Mouse (Mus musculus) kidney, embryonic 15.5 days (tissue): ENCODE measurements at regions not wholly inside any gene's neighbourhood (a gene's known extent, or its start where the extent isn't known, plus 50 kb on each side); places are given as distances from the start of the nearest gene placed in this dataset.

Experiments used
- ATAC-seq: fragments of 200-750 bp; cut with Nextera tagmentation; replicated peaks from 2 replicates; pipeline ENCODE4 v1.8.0; 2017; ENCODE audit warnings: moderate TSS enrichment; ENCODE audit not compliant: low FRiP score
- H3K27ac ChIP-seq: fragments of 300-500 bp; sonication (generic); 2 replicates; pipeline ENCODE4 v1.5.1; 2015; ENCODE audit warnings: mild to moderate bottlenecking, inconsistent platforms
- H3K27me3 ChIP-seq: fragments of 300-500 bp; sonication (generic); 2 replicates; pipeline ENCODE4 v1.6.1; 2015; ENCODE audit warnings: inconsistent platforms
- H3K36me3 ChIP-seq: fragments of 300-500 bp; sonication (generic); 2 replicates; pipeline ENCODE4 v1.6.1; 2015; ENCODE audit warnings: inconsistent platforms
- H3K4me1 ChIP-seq: fragments of 300-500 bp; sonication (generic); 2 replicates; pipeline ENCODE4 v1.6.1; 2015; ENCODE audit warnings: inconsistent platforms
- H3K4me2 ChIP-seq: fragments of 300-500 bp; sonication (generic); 2 replicates; pipeline ENCODE4 v1.6.1; 2015; ENCODE audit warnings: moderate library complexity, mild to moderate bottlenecking, inconsistent platforms
- H3K4me3 ChIP-seq: fragments of 300-500 bp; sonication (generic); replicated peaks from 2 replicates; pipeline ENCODE4 v1.5.1; 2015; ENCODE audit warnings: mild to moderate bottlenecking, inconsistent platforms
- H3K9ac ChIP-seq: fragments of 300-500 bp; sonication (generic); 2 replicates; pipeline ENCODE4 v1.6.1; 2015; ENCODE audit warnings: mild to moderate bottlenecking, inconsistent platforms
- H3K9me3 ChIP-seq: fragments of 300-500 bp; sonication (generic); replicated peaks from 2 replicates; pipeline ENCODE4 v1.6.1; 2016; ENCODE audit warnings: inconsistent platforms
- WGBS: fragments of 180-500 bp; shearing (Covaris S2); methylation state at CpG from one replicate; pipeline ENCODE4 v1.1.7; 2015; ENCODE audit warnings: mixed read lengths; 5-methylcytosine and 5-hydroxymethylcytosine counted together

DNA sequence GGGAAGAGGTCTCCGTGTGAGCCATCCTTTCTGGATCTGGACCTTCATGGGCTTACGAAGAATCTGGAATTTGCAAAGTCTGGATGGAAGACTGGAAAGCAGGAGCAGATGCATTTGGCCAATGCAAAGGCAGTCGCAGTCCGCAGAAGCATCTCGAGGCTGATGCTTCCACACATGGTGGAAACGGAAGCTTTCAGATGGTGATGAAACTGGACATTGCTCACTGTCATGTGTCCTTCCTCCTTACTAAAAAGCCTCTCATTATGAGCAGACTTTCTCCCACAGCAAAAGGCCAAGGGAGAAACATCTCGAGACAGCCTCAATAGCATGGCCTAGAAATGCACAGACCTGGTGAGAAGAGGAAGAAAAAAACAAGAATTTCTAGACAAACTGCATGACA, 94.5 kb downstream of the Mtx3 start:
- Histone ChIP-seq H3K4me1 (no peaks in the 10 kb centered on the region), H3K9me3 (no peaks in the 10 kb centered on the region), H3K27ac (no peak overlapping the region), H3K9ac (no peak overlapping the region), H3K4me2 (no peak overlapping the region), H3K36me3 (no peaks in the 10 kb centered on the region), H3K4me3 (no peak overlapping the region), H3K27me3 (no peaks in the 10 kb centered on the region)
- no peak for ATAC-seq
- WGBS, result 93% methylated on average over 7 of the region's 7 CpGs

DNA sequence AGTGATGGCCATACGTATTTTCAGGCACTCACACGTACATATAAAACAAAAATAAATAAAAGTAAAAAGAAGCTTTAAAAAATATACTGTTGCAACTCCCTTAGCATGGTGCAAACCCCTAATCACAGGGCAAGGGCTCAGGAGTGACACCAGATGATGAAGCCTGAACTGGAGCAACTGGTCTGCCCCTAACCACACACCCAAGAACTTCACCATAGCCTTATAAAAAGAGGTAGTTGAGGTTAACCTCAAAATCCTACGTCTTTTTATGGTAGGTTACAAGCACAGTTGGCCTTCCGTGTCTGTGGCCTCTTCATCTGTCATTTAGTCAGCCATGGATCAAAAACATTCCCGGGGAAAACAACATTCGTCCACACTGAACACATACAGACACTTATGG, 96.0 kb downstream of the Mtx3 start:
- ATAC-seq, result no peak
- no peaks in the 10 kb centered on the region for H3K4me1 ChIP-seq
- H3K9me3 ChIP-seq, result no peaks in the 10 kb centered on the region
- no peaks in the 10 kb centered on the region for H3K27me3 ChIP-seq
- no peak overlapping the region for H3K27ac ChIP-seq
- H3K36me3 ChIP-seq, result no peaks in the 10 kb centered on the region
- H3K4me2 ChIP-seq, result no peak overlapping the region
- 79% methylated on average over 6 of the region's 6 CpGs for WGBS
- H3K9ac ChIP-seq, result no peak overlapping the region
- no peak overlapping the region for H3K4me3 ChIP-seq

- ATAC-seq, result no peak
- Histone ChIP-seq H3K27me3 (no peaks in the 10 kb centered on the region), H3K4me2 (no peak overlapping the region), H3K4me1 (no peaks in the 10 kb centered on the region), H3K36me3 (no peaks in the 10 kb centered on the region), H3K27ac (no peak overlapping the region), H3K4me3 (no peak overlapping the region), H3K9ac (no peak overlapping the region), H3K9me3 (no peaks in the 10 kb centered on the region)
- 72% methylated on average over 2 of the region's 2 CpGs for WGBS
Measured at GRCm38 (mm10) chr13:92948560-92948959, 104.0 kb downstream of the Mtx3 start.

DNA sequence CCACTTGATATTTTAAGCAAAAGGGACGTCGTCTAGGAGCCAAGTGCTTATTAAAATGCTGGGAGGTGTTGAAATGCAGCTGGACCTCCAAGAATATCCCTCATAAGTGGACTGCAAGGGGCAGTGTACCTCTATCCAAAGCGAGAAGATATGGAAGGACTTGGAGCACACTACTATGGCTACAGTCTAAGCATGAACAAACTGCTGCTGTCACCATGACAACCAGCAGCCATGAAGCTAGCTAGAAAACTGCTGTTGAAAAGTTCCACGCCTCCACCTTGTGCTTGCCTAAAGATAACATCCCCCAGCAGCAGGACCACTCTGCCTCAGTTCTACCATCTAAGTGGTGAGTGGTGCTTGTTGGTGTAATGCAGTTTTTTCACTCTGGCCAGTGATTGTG, 115.5 kb downstream of the Mtx3 start:
- H3K27me3 ChIP-seq, result no peaks in the 10 kb centered on the region
- H3K4me2 ChIP-seq, result no peak overlapping the region
- H3K27ac ChIP-seq, result no peak overlapping the region
- no peaks in the 10 kb centered on the region for H3K36me3 ChIP-seq
- no peaks in the 10 kb centered on the region for H3K9me3 ChIP-seq
- H3K9ac ChIP-seq, result no peak overlapping the region
- ATAC-seq, result no peak
- 68% methylated on average over 4 of the region's 4 CpGs for WGBS
- H3K4me1 ChIP-seq, result no peaks in the 10 kb centered on the region
- H3K4me3 ChIP-seq, result no peak overlapping the region

DNA sequence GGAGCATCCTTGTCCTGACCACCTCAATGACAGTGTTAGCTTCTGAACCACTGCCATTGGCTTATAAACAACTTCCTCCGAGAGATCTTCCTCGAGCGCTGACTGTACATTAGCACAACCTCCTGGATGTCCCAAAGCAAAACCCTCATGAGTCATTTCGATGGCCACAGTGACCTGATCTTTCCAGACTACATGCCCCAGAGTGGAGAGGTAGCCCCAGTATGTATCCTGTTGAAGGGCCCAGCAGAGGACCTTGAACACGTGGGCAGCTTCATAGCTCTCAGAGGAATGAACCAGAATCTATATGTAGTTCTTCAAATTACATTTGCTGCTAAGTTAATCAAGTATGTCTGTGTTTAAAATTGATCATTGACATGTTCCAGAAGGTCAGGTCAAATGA, 118.1 kb downstream of the Mtx3 start:
- Histone ChIP-seq H3K36me3 (no peaks in the 10 kb centered on the region), H3K27me3 (no peaks in the 10 kb centered on the region), H3K4me2 (no peak overlapping the region), H3K4me3 (no peak overlapping the region), H3K27ac (no peak overlapping the region), H3K4me1 (no peaks in the 10 kb centered on the region), H3K9me3 (no peaks in the 10 kb centered on the region), H3K9ac (no peak overlapping the region)
- 84% methylated on average over 5 of the region's 5 CpGs for WGBS
- no peak for ATAC-seq

- Histone ChIP-seq H3K9ac (no peak overlapping the region), H3K27ac (no peak overlapping the region), H3K36me3 (no peaks in the 10 kb centered on the region), H3K4me1 (no peaks in the 10 kb centered on the region), H3K4me2 (no peak overlapping the region), H3K4me3 (no peak overlapping the region), H3K9me3 (no peaks in the 10 kb centered on the region), H3K27me3 (no peaks in the 10 kb centered on the region)
- ATAC-seq, result no peak
- WGBS, result 89% methylated on average over 2 of the region's 2 CpGs
Measured at GRCm38 (mm10) chr13:92963351-92963895, 118.9 kb downstream of the Mtx3 start.

GRCm38 (mm10) chr13:92964213-92964743, 119.7 kb downstream of the Mtx3 start:
- Histone ChIP-seq H3K27ac (no peak overlapping the region), H3K27me3 (no peaks in the 10 kb centered on the region), H3K9me3 (no peaks in the 10 kb centered on the region), H3K4me2 (no peak overlapping the region), H3K9ac (no peak overlapping the region), H3K4me3 (no peak overlapping the region), H3K4me1 (no peaks in the 10 kb centered on the region), H3K36me3 (no peaks in the 10 kb centered on the region)
- WGBS, result 76% methylated on average over 5 of the region's 5 CpGs
- ATAC-seq, result no peak

DNA sequence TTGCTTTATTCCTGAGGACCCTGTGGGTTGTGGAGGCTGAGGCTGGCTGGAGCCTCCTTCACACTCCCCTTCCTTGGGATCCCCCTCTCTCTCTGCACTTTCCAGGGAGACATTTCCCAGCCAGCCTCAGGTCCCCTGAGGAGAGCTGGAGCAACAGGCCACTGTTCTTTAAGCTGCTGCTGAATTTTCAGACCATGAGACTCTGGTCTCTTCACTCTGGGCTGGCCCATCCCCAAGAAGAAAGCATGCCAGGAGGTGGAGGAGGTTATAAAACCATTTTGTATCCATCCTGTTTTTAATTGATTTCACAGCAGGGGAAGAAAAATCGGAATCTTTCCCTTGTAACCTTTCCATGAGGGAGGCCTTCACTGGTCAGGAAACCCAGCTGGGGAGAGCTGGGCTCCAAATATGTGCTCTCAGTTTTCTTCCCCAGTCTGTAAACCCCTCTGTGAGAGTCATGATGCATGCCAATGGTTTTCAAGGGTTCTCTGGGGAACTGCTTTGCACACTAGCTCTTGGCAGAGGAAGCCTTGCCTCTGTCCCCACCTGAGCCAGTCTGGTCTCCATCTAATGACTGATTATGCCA, 122.6 kb downstream of the Mtx3 start:
- Histone ChIP-seq H3K4me1 (no peaks in the 10 kb centered on the region), H3K4me3 (no peak overlapping the region), H3K36me3 (no peaks in the 10 kb centered on the region), H3K9ac (no peak overlapping the region), H3K27me3 (no peaks in the 10 kb centered on the region), H3K27ac (no peak overlapping the region), H3K9me3 (no peaks in the 10 kb centered on the region), H3K4me2 (no peak overlapping the region)
- ATAC-seq, result no peak
- 37% methylated on average over 1 of the region's 1 CpGs for WGBS

DNA sequence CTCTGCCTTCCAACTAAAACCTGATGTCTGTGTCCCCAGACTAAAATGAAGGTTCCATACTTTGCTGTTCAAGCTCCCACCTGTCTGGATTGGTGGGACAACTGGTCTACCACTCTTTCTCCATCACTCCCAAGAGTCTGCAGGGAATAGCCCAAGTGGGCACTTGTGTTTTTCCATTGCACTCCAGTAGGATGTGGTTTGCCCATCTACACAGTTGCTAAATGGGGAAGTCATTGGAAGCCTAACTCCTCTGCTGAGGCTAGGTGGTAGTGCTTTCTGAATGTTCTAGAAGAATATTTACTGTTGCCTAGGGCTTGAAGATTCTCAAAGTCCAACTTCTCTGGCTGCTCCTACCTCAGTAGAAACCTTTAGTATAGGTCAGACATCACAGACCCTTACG, 125.0 kb downstream of the Mtx3 start:
- no peak overlapping the region for H3K4me3 ChIP-seq
- H3K27ac ChIP-seq, result no peak overlapping the region
- no peaks in the 10 kb centered on the region for H3K9me3 ChIP-seq
- H3K9ac ChIP-seq, result no peak overlapping the region
- ATAC-seq, result no peak
- H3K4me2 ChIP-seq, result no peak overlapping the region
- H3K27me3 ChIP-seq, result no peaks in the 10 kb centered on the region
- 88% methylated on average over 1 of the region's 1 CpGs for WGBS
- H3K36me3 ChIP-seq, result no peaks in the 10 kb centered on the region
- no peaks in the 10 kb centered on the region for H3K4me1 ChIP-seq

DNA sequence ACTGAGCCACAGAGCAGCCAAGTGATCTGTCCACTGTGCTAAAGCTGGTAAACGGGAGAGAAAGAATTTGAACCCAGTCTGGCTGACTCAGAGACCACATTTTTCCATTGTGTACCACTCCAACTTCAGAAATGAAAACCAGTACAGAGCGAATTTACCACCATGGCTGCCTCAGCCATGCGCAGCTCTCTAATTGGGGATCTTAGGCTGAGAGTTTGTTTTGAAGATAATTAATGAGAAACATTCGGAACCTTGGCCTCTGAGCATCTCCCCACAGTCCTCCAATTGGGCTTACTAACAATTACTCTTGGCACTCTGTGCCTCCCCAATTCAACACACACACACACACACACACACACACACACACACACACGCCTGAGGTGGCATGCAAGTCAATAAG, 128.3 kb downstream of the Mtx3 start:
- no peak for ATAC-seq
- Histone ChIP-seq H3K4me3 (no peak overlapping the region), H3K4me2 (no peak overlapping the region), H3K27me3 (no peaks in the 10 kb centered on the region), H3K27ac (no peak overlapping the region), H3K9ac (no peak overlapping the region), H3K9me3 (no peaks in the 10 kb centered on the region), H3K36me3 (no peaks in the 10 kb centered on the region), H3K4me1 (no peaks in the 10 kb centered on the region)
- WGBS, result 85% methylated on average over 5 of the region's 5 CpGs

DNA sequence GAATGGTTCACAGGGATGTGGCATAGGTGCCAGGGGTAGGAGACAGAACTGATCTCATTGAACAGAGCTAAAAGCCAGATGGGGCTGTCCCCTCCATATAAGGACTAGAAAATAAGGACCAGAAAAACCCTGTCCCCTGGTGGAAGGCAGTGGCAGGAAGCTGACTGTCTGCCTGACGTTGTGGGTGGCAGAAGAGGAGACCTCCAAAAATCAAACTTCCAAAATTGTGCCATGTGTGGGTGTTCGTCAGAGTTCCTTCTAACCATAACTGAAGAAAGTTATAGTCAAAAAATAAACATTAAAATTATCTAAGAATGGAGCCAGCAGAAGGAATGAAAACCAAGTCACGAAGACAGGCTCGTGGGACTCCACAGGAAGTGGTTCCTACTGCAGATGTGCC, 129.2 kb downstream of the Mtx3 start:
- WGBS, result 81% methylated on average over 4 of the region's 4 CpGs
- ATAC-seq, result no peak

DNA sequence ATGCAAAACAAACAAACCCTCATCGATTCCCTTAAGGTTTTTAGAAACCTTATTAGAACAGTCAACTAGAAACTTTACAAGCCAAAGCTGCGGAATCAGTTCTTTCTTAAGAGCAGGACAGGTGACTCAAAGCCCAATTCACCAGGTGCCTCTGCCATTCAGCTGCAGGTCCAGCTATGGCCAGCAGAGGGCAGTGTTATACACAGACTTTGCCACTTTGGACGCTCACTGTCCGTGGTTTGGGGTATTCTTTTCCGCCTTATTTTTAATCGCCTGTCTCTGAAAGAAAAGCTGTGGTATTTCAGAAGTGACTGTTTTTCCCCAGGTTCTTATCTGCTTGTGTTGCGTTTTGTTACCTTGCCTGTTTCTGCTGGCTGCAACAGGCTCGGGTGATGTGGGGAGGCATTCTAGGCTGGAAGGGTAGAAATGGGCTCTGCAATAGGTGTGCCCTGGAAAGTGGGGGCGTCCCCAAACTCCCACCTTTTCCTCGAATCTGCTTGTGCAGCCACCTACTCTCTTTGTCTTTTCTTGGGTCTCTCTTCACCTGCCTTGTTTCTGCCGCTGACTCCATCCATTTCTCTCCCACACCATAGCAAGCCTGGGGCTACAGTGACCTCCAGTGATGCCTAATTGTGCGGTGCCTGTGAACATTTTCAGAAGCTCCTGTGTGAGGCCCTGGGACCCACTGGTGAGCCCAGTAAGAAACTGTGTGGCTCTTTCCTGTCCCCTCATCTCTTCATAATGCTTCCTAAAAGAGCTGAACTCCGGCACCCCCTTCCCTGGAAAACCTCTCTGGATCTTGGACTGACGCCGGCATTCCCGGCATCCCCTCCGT, 142.4 kb downstream of the Mtx3 start:
- Histone ChIP-seq H3K27ac (no peak overlapping the region), H3K9ac (no peak overlapping the region), H3K4me2 (peak overlapping the region; percentile 60), H3K4me3 (peak overlapping the region; percentile 30), H3K27me3 (no peaks in the 10 kb centered on the region), H3K4me1 (peaks cover 14% of the 10 kb centered on the region), H3K9me3 (no peaks in the 10 kb centered on the region; the same call in 1 of the 2 replicates), H3K36me3 (no peaks in the 10 kb centered on the region)
- WGBS, result 48% methylated on average over 17 of the region's 17 CpGs
- ATAC-seq, result no peak

More for the DNA sequence above, 129.2 kb downstream of the Mtx3 start:
- Histone ChIP-seq H3K27me3 (no peaks in the 10 kb centered on the region), H3K27ac (no peak overlapping the region), H3K4me3 (no peak overlapping the region), H3K9ac (no peak overlapping the region), H3K9me3 (no peaks in the 10 kb centered on the region), H3K4me2 (no peak overlapping the region), H3K36me3 (no peaks in the 10 kb centered on the region), H3K4me1 (no peaks in the 10 kb centered on the region)
